Mouse (Mus musculus): Measurements from ENCODE around the gene Mapk8ip1. TPM values are rescaled to one million over a fixed set of nuclear protein-coding genes. Genes with fewer than 3 reads are reported as not detected.

Gene Mapk8ip1
- polyA plus RNA-seq, 1 experiment from 2014 or later, result 37.1 TPM

GRCm38 (mm10) chr2:92385113-92386051, 15.7 kb downstream of the Mapk8ip1 start:
- H3K9me3 ChIP-seq, result no peaks in the 10 kb centered on the region
- no peak for DNase-seq (ENCODE audit: low spot score)
- H3K27me3 ChIP-seq (replicated peaks; ENCODE audit: low read depth, poor library complexity, severe bottlenecking), result 0 out of 2 replicates have a peak, but pooled peaks cover 3% of the 10 kb centered on the region
- no peak overlapping the region for H3K4me3 ChIP-seq
- H3K27ac ChIP-seq (replicated peaks), result no peak overlapping the region
- peaks cover 75% of the 10 kb centered on the region for H3K36me3 ChIP-seq (replicated peaks)
- H3K4me1 ChIP-seq, result peaks cover 30% of the 10 kb centered on the region
- 84% methylated on average over 22 of the region's 22 CpGs for WGBS

GRCm38 (mm10) chr2:92384101-92384500, 17.0 kb downstream of the Mapk8ip1 start:
- Histone ChIP-seq H3K4me1 (peaks cover 17% of the 10 kb centered on the region), H3K36me3 (replicated peaks) (peaks cover 87% of the 10 kb centered on the region), H3K27me3 (replicated peaks; ENCODE audit: low read depth, poor library complexity, severe bottlenecking) (0 out of 2 replicates have a peak, but pooled peaks cover 3% of the 10 kb centered on the region), H3K27ac (replicated peaks) (no peak overlapping the region), H3K4me3 (no peak overlapping the region), H3K9me3 (no peaks in the 10 kb centered on the region)
- no peak for DNase-seq (ENCODE audit: low spot score)
- WGBS, result 80% methylated on average over 4 of the region's 4 CpGs

- peaks cover 100% of the 10 kb centered on the region for H3K36me3 ChIP-seq (replicated peaks)
Observed at GRCm38 (mm10) chr2:92382759-92383158, 18.3 kb downstream of the Mapk8ip1 start.

GRCm38 (mm10) chr2:92381901-92382588, 19.0 kb downstream of the Mapk8ip1 start, which contains the start of gene 1700029I15Rik:
Gene 1700029I15Rik (plus strand): TSS chr2:92382538.
- Histone ChIP-seq H3K4me3 (no peak within 1 kb of the TSS), H3K27ac (replicated peaks) (no peak within 1 kb of the TSS), H3K27me3 (replicated peaks; ENCODE audit: low read depth, poor library complexity, severe bottlenecking) (no peaks in the 10 kb centered on the region), H3K4me1 (no peaks in the 10 kb centered on the region), H3K36me3 (replicated peaks) (peaks cover 99% of the 10 kb centered on the region), H3K9me3 (no peaks in the 10 kb centered on the region)
- no peak for DNase-seq (ENCODE audit: low spot score)
- WGBS, result 88% methylated on average over 5 of the region's 5 CpGs

More at GRCm38 (mm10) chr2:92382759-92383158, 18.3 kb downstream of the Mapk8ip1 start:
- H3K4me3 ChIP-seq, result no peak overlapping the region
- DNase-seq (ENCODE audit: low spot score), result no peak
- peaks cover 3% of the 10 kb centered on the region for H3K4me1 ChIP-seq
- no peak overlapping the region for H3K27ac ChIP-seq (replicated peaks)
- WGBS, result 81% methylated on average over 4 of the region's 4 CpGs
- 0 out of 2 replicates have a peak, but pooled peaks cover 2% of the 10 kb centered on the region for H3K27me3 ChIP-seq (replicated peaks; ENCODE audit: low read depth, poor library complexity, severe bottlenecking)
- H3K9me3 ChIP-seq, result no peaks in the 10 kb centered on the region

GRCm38 (mm10) chr2:92381161-92381560, 19.9 kb downstream of the Mapk8ip1 start:
- WGBS, result 90% methylated on average over 5 of the region's 5 CpGs
- Histone ChIP-seq H3K4me3 (no peak overlapping the region), H3K36me3 (replicated peaks) (peaks cover 90% of the 10 kb centered on the region), H3K27me3 (replicated peaks; ENCODE audit: low read depth, poor library complexity, severe bottlenecking) (no peaks in the 10 kb centered on the region), H3K27ac (replicated peaks) (no peak overlapping the region), H3K4me1 (peaks cover 5% of the 10 kb centered on the region), H3K9me3 (no peaks in the 10 kb centered on the region)
- DNase-seq (ENCODE audit: low spot score), result no peak

GRCm38 (mm10) chr2:92380495-92381050, 20.5 kb downstream of the Mapk8ip1 start:
- H3K27me3 ChIP-seq (replicated peaks; ENCODE audit: low read depth, poor library complexity, severe bottlenecking), result no peaks in the 10 kb centered on the region
- peaks cover 84% of the 10 kb centered on the region for H3K36me3 ChIP-seq (replicated peaks)
- H3K4me3 ChIP-seq, result no peak overlapping the region
- no peaks in the 10 kb centered on the region for H3K9me3 ChIP-seq
- H3K4me1 ChIP-seq, result peaks cover 11% of the 10 kb centered on the region
- WGBS, result 80% methylated on average over 6 of the region's 6 CpGs
- H3K27ac ChIP-seq (replicated peaks), result no peak overlapping the region
- DNase-seq (ENCODE audit: low spot score), result no peak

- Histone ChIP-seq H3K9me3 (no peaks in the 10 kb centered on the region), H3K27me3 (replicated peaks; ENCODE audit: low read depth, poor library complexity, severe bottlenecking) (no peaks in the 10 kb centered on the region), H3K27ac (replicated peaks) (no peak overlapping the region), H3K36me3 (replicated peaks) (peaks cover 77% of the 10 kb centered on the region), H3K4me3 (no peak overlapping the region), H3K4me1 (peaks cover 15% of the 10 kb centered on the region)
- no peak for DNase-seq (ENCODE audit: low spot score)
- 81% methylated on average over 17 of the region's 17 CpGs for WGBS
Observed at GRCm38 (mm10) chr2:92379783-92380494, 21.1 kb downstream of the Mapk8ip1 start.

- H3K4me3 ChIP-seq, result no peak overlapping the region
- DNase-seq (ENCODE audit: low spot score), result no peak
- WGBS, result 91% methylated on average over 7 of the region's 7 CpGs
- H3K27ac ChIP-seq (replicated peaks), result no peak overlapping the region
- peaks cover 40% of the 10 kb centered on the region for H3K4me1 ChIP-seq
- H3K27me3 ChIP-seq (replicated peaks; ENCODE audit: low read depth, poor library complexity, severe bottlenecking), result peaks cover 17% of the 10 kb centered on the region
- no peaks in the 10 kb centered on the region for H3K9me3 ChIP-seq
- peaks cover 51% of the 10 kb centered on the region for H3K36me3 ChIP-seq (replicated peaks)
Observed at GRCm38 (mm10) chr2:92377320-92377719, 23.7 kb downstream of the Mapk8ip1 start.

GRCm38 (mm10) chr2:92376300-92376699, 24.8 kb downstream of the Mapk8ip1 start:
- peaks cover 41% of the 10 kb centered on the region for H3K36me3 ChIP-seq (replicated peaks)
- DNase-seq (ENCODE audit: low spot score), result no peak
- peaks cover 51% of the 10 kb centered on the region for H3K4me1 ChIP-seq
- peak overlapping the region; percentile 85 for H3K4me3 ChIP-seq
- WGBS, result 82% methylated on average over 6 of the region's 6 CpGs
- no peak overlapping the region for H3K27ac ChIP-seq (replicated peaks)
- H3K27me3 ChIP-seq (replicated peaks; ENCODE audit: low read depth, poor library complexity, severe bottlenecking), result peaks cover 28% of the 10 kb centered on the region
- no peaks in the 10 kb centered on the region for H3K9me3 ChIP-seq

GRCm38 (mm10) chr2:92375788-92376187, 25.3 kb downstream of the Mapk8ip1 start:
- H3K9me3 ChIP-seq, result no peaks in the 10 kb centered on the region
- WGBS, result 14% methylated on average over 10 of the region's 10 CpGs
- peaks cover 56% of the 10 kb centered on the region for H3K4me1 ChIP-seq
- peaks cover 33% of the 10 kb centered on the region for H3K27me3 ChIP-seq (replicated peaks; ENCODE audit: low read depth, poor library complexity, severe bottlenecking)
- peak overlapping the region; percentile 85 for H3K4me3 ChIP-seq
- peak overlapping the region; percentile 87 for H3K27ac ChIP-seq (replicated peaks)
- DNase-seq (ENCODE audit: low spot score), result no peak
- H3K36me3 ChIP-seq (replicated peaks), result peaks cover 36% of the 10 kb centered on the region

GRCm38 (mm10) chr2:92375099-92375623, 25.9 kb downstream of the Mapk8ip1 start:
- Histone ChIP-seq H3K36me3 (replicated peaks) (peaks cover 30% of the 10 kb centered on the region), H3K27ac (replicated peaks) (peak overlapping the region; percentile 87), H3K9me3 (no peaks in the 10 kb centered on the region), H3K27me3 (replicated peaks; ENCODE audit: low read depth, poor library complexity, severe bottlenecking) (peaks cover 39% of the 10 kb centered on the region), H3K4me1 (peaks cover 62% of the 10 kb centered on the region), H3K4me3 (peak overlapping the region; percentile 85)
- peak; percentile 97 for DNase-seq (ENCODE audit: low spot score)
- under 1% methylated on average over 29 of the region's 29 CpGs for WGBS

Data from embryonic facial prominence, embryonic 10.5 days (tissue).